Mouse (Mus musculus) brain, embryonic 14.5 days (tissue): ENCODE measurements around the gene Plcb1.

Experiments used
- CTCF ChIP-seq: fragments of 200-500 bp; IDR thresholded peaks from 2 replicates; pipeline ENCODE4 v1.5.1; 2012; ENCODE audit warnings: inconsistent platforms, mild to moderate bottlenecking, moderate library complexity, borderline replicate concordance; ENCODE audit not compliant: insufficient read depth, insufficient read length; ENCODE audit errors: extremely low read depth
- POLR2A ChIP-seq: fragments of 200-500 bp; IDR thresholded peaks from 2 replicates; pipeline ENCODE4 v1.6.1; 2012; ENCODE audit warnings: mild to moderate bottlenecking, inconsistent platforms, borderline replicate concordance; ENCODE audit not compliant: poor library complexity, insufficient read depth, insufficient read length, severe bottlenecking; ENCODE audit errors: extremely low read depth

DNA sequence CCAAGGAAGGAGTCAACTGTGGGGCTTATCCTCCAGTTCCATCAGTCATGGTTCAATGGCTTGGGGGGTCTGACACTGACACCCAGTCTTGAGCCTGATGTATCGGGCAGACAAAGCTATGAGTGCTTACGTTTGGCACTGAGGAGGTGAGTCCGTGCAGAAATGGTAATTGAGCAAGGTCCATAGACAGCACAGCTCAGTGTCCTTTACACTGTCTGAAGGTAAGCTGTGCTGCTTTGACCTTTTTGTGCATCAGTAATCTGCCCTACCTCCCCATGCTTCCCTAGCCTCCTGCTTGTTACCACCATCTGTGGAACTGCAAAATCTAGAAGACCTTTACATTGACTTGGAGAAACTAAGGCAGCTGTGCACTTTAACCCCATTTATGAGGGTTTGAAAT, 127.7 kb downstream of the Plcb1 start:
- TF ChIP-seq CTCF (no peak), POLR2A (no peak)
